Mouse (Mus musculus): Measurements from ENCODE around the gene Svip. TPM values are rescaled to one million over a fixed set of nuclear protein-coding genes. Genes with fewer than 3 reads are reported as not detected.

The Svip gene
- polyA plus RNA-seq (2014; fragmentation: Illumina TruSeq; extraction: RNeasy Lipid Tissue Mini Kit (QIAGEN cat#74804); ENCODE audit: low read depth, low replicate concordance), result 250 TPM

DNA sequence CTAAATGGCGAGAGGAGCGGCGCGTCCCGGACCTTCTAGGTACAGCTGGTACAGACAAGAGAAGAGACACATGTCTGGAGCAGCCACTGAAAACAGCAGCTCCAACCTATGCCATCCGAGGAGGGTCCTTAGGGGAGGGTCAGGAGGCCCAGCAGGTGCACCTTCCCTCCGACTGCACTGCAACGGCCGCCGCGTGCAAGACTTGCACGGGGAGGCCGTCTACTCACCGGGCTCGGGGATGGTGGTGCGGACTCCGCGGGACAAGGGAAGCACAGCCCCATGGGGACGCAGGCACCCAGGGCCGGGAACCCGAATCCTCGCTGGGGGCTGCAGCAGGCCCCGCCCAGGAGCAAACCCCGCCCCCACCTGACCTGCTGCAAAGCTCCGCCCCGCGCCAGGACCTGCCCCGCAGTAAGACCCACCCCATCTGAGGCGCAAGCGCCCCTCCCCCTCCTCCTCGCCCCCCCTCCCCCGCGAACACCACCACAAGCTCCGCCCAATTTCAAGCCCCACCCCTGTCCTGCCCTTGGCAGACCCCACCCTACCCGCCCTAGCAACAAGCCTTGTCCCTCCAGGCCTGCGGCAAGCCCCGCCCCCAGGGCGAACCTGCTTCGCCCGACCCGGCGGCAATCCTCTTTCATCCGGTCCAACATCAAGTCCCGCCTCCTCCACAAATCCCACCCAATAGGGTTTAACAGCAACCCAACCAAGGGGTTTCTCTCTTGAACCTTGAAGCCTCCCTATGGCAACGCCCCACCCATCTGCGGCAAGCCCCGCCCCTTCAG, at the start of gene Svip:
Gene Svip, minus strand, starts transcription at position 508 of the 785 bp plus-strand sequence.

GRCm38 (mm10) chr7:52015628-52016027, 9.8 kb upstream of the Svip start, which contains the start of gene 1700015G11Rik:
Gene 1700015G11Rik, minus strand, starts transcription at chr7:52015728.

Other genes with a start within 250 kb of the Svip start
- 12.1 TPM for gene Gas2, start 144.0 kb downstream of the Svip start, polyA plus RNA-seq (2014; fragmentation: Illumina TruSeq; extraction: RNeasy Lipid Tissue Mini Kit (QIAGEN cat#74804); ENCODE audit: low read depth, low replicate concordance)
- gene Fancf, start 143.8 kb downstream of the Svip start, polyA plus RNA-seq (2014; fragmentation: Illumina TruSeq; extraction: RNeasy Lipid Tissue Mini Kit (QIAGEN cat#74804); ENCODE audit: low read depth, low replicate concordance), result 1.5 TPM
- 944 TPM for gene 1700015G11Rik, start 9.7 kb upstream of the Svip start, polyA plus RNA-seq (2014; fragmentation: Illumina TruSeq; extraction: RNeasy Lipid Tissue Mini Kit (QIAGEN cat#74804); ENCODE audit: low read depth, low replicate concordance)

All from testis, adult 10 weeks (tissue).